Mouse (Mus musculus) neural tube, embryonic 10.5 days (tissue): ENCODE data around the gene Heatr1.
"Not testable (repeated sequence)": the region's sequence is repeated elsewhere in the genome, so short reads cannot be mapped to it uniquely, and the experiment has no call there.

Source experiments
- DNase-seq: peaks from one replicate; pipeline ENCODE4 v3.0.0-alpha.2; 2017; ENCODE audit warnings: low spot score; ENCODE audit errors: extremely low spot score

Heatr1 gene

DNA sequence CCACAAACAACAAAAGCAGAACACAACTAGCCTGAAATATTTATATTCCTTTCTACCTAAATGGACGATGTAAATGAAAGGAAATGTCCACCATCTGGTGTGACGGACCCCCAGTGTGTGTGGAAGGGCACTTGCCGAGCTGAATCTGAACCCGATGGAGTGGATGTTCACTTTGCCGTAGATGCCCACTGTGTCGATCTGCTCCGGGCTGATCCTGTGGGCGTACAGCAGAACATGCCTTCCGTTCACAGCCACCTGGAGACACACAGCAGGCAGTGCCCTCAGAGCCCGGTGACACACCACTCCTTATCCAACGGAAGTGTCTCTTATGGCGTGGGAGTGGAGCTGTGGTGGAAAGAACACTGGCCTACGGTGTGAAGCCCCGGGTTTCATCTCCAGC lies 58.3 kb downstream of the Heatr1 start:
- no peak for DNase-seq

DNA sequence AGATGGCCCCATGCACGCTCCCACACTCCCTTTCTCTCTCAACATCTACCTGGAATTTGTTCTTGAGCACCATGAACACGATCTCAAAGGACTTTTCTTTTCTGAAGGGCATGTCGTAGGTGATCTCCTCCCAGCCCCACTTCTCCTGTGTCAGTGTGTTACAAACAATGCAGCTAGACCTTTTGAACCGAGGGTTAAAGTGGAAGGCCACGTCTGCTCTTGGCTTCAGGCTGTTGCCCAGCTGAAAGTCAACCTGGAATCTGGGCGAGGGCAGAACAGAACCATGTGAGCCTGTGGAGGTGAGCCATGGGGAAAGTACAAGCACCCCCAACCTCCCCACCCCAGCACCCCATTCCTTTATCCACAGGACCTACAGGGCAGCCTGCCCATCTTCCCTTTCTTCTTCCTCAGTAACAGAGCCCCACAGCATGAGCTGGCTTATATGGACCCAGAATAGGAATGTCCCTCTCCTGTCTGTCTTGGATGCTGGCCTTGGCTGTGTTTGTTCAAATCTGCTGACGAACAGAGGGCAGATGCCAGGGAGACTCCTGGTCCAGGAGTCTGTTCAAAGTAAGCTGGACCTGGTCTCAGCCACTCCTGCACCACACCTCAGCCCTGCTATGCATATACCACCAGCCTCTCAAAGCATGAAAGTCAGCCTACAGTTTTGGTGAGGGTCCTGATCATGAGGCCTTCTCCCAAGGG lies 60.0 kb downstream of the Heatr1 start:
- DNase-seq: no peak

DNA sequence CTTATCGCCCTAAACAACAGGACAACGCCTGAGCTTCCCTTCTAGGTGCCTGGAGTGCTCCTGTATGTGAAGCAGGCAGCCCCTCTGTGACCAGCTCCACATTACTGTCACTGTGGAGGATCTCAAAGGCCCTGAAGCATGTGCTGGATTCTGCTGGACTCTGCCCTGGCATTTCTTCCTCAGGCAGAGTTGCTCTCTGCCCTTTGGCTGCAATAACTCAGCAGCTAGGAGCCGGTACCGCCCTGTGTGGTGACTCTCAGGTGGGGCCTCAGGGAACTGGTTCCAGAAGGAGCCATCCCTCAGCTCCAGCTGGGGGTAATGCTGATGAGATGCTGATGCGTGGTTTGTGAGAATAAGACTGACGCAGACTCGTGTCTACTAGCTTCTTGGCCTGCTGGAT lies 61.9 kb downstream of the Heatr1 start:
- no peak for DNase-seq

DNA sequence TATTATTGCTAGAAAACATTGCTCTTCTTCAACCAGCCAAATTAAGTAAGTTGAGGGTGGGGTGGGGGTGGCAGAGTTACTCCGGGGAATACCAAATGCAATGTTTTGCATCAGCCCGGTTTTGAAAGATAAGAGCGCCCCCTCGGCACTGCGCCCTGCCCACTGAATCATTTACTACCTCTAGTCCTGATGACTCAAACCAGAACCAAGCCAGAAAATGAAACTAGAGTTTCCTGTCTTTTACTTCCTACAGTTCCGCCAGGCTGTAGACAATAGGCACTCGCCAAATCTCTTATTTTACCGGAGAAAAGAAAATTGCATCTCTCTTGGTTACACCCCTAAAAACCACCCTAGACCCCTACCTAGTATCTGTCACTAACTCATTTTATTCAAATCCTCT lies 65.6 kb downstream of the Heatr1 start:
- peak; percentile 20 for DNase-seq

DNA sequence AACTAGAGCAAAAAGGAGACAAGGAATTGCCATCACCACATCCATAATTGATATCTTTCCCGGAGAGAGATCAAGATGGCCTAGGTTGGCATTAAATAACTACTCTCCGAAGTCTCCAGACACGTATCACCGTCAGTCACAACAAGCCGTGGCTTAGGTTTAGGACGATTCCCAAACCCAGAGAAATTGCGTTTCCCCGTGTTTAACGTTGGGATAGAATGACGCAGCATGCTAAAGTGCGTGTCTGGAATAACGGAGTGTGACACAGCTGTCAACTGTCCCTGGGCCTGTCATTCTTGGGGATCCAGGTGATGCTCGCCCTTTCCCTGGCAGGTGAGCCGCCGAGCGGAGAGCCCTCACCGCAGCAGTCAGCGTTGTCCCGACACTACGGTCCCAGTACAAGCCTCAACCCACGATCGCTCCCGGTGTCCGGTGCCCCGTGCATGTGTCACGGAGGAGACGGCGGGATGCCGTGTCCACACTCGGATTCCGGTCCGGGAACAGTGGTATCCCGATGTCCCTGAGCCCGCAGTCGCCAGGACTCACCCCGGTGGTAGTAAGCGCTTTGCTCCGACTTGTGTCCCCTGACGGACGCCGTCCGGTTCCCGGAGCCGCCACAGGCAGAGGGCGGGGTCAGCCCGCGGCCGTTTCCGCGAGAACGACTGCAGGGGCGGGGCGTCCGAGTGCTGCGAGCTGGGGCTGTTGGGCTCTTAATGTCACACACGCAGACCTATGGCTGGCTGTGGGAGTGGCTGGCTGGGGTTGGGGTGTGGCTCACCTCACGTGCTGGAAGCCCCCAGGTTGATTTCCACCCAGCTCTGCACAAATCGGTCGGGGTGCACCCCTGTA lies 66.3 kb downstream of the Heatr1 start:
- peak; percentile 90 for DNase-seq

DNA sequence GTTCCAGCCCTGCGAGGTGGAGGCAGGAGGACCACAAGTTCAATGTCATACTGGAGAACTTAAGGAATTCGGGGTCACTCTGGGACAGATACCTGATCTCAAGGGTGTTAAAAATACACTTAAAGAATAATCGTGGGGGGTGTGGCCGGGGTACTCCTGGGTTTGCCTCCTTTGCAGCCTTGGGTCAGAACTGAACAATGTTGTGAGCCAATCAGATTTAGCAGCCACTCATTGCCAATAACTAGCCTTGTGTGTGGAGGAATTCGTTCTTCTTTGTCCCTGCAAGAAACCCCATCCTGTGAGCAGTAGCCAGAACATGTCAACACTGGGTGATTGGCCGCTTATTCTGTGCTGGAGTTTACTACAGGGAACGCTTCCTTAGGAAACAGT lies 66.9 kb downstream of the Heatr1 start:
- no peak for DNase-seq

DNA sequence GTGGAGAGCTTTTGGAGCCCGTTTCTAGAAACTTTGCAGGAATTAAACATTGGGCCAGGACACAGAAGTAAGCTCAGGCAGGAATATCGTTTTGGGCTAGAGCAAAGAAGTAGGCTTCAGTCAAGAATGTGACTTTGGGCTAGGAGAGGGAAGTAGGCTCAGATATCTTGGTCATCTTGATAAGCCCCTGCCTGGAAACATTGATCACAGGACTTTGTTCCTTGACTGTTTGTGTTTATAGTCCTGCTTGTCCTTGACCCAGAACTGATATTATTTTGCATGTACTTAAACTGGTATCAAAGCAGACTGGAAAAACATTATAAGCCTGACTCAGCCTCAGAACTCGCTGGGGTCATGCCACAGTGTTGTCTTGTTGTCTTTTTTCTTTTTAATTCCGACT lies 67.8 kb downstream of the Heatr1 start:
- DNase-seq: no peak

DNA sequence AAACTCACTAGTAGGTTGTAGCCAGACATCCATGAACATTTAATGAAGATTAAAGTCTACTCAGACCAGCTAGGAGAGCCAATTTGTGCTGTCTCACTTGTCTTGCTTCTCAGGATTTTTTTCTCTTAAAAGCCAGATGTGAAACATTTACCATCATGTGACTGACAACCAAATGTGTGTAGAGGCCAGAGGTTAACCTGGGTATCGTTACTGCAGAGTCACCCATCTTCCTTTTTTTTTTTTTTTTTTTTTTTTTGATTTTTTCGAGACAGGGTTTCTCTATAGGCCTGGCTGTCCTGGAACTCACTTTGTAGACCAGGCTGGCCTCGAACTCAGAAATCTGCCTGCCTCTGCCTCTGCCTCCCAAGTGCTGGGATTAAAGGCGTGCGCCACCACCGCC lies 69.3 kb downstream of the Heatr1 start:
- DNase-seq: not testable (repeated sequence)

DNA sequence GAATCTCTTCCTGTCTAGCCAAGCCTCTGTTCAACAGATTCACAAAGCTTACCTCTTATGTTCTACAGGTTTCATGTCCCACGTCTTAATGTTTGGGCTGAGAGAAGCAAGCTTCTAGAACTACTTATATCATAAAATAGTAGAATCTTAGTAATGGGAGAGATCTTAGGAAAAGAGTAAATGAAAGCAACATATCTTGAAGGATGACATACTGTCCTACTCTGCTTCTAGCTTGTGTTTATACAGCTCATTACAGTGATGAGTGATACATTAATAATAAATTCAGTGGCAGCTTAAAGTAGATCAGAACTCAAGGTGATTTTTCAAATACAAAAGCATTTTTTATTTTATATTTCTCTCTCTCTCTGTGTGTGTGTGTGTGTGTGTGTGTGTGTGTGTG lies 70.0 kb downstream of the Heatr1 start, which contains the start of gene Lgals8:
Gene Lgals8, minus strand, starts transcription at position 101 of the 400 bp plus-strand sequence.
- DNase-seq: no peak

DNA sequence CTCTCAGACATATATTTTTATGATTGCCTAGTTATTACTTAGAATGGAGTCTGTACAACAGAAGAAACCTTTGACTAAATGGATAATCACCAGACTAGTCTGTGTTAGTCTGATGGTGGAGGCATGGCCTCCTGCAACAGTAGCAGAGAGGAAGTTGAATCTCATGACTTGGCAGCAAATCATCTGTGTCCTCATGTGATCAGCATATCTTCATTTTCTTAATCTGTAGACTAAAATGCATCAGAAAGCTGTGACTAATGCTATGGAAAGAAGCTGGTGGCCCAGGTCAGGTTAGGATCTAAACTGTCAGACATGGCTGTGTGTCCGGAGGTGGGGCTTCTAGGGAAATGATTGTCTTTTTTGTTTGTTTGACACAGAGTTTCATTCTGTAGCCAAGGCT lies 73.7 kb downstream of the Heatr1 start:
- no peak for DNase-seq

DNA sequence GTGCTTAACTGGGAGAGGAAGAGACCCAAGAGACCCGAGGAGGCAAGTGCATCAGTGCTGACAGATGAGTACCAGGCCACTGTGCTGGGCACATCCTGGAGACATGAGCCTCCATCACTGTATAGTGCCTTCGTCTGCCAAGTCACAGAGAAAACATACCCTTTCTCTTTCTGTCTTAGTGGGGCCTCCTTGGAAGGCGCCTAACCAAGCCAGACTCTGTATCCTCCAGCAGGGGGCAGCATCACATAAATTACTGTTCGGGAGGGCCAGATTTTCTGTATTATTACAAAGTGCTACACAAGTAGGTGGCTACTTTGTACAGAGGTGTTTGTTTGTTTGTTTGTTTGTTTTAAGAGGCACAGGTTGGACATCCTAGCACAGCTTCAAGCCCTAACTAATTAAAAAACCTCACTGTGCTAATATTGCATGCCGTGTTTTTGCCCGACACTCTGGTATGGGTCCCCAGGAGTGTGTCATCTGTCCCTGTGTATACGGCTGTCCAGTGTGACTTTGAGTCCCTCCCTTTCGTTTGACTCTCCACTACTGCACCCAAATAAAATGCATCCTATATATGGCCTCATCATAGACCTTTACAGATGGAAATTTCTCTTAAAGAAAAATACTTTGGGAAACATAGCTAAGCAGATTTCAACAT lies 79.0 kb downstream of the Heatr1 start:
- DNase-seq: peak; percentile 76

DNA sequence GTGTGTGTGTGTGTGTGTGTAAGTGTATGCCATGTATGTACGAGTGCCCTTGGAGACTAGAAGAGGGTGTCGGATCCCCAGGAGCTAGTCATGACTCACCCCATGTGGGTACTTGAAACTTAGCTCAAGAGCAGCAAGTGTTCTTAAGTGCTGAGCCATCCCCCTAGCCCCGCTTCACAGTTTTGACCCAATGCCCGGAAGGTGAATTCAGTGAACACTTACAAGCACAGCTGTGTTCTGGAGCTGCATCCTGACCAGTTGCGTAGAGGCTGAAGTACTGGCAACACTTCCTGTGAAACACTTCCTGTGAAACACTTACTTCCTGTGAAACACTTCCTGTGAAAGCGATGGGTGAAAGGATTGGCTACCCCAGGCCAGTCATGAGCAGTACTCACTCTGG lies 80.4 kb downstream of the Heatr1 start:
- no peak for DNase-seq

DNA sequence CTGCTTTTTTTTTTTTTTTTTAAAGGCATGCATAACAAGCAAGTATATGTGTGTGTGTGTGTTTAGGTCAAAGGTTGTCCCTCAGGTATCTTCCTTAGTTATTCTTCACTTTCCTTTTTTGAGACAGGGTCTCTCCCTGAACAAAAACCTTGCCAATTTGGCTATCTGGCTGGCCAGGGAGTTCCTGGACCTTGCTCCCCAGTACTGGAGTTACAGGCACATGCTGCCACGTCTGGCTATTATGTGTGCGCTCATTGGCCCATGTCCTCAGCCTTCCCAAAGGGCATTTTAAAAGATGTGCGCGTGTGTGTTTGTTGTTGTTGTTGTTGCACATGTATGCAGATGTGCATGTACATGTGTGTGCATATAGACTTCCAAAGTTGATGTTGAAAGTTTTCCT lies 82.1 kb downstream of the Heatr1 start:
- no peak for DNase-seq

DNA sequence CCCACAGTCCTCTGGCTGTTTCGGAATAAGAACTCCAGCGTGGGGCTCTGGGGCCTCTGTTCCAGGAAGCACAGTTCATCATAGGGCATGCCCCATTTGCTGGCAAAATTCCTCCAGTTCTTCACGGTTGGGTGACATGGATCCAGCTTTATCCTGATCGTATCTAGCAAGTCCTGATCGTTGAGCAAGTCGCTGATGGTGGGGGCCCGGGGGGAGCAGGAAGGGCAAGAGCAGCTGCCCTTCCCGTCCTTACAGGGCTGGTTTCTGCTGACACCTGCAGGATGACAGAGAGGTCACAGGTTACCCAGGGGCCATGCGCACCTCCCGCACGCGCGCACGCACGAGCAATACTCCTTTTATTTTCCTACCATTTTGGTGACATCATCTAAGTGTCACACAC lies 83.5 kb downstream of the Heatr1 start:
- no peak for DNase-seq

DNA sequence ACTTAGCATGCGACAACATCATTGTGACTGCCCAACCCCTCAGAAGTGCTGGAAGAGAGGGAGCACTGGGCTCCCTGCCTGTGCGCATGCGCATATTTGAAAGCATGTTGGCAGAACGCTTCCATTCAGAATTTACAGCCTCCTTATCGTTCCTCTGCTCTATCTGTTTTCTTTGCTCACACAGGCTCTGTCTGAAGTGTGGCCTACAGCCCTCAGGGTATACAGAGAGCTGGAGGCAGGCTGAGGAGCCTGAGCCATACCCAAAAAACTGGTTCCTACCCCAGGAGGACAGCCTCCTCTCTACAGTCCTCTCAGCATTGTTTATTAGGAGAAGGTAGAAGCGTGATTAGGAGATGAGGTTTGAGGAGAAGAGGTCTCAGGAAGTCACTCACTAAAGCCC lies 85.0 kb downstream of the Heatr1 start:
- no peak for DNase-seq

DNA sequence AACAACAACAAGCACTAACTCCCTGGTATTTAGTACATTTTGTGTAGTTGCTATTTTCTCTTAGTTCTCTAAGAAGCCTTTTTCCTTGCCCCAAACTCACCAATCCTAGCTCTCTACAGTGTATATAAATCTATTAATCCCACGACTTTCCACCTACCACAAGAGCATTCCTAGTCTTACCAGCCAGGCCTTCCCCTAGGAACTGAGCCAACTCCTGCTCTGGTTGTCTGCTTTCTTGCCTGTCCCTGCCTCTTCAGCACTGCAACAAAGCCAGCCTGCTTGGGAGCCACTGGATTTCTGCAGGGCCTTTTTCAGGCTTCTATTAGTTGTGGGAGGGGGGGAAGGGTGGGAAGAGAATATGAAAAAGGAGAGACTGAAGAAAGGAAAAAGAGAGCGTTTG lies 90.4 kb downstream of the Heatr1 start:
- no peak for DNase-seq

DNA sequence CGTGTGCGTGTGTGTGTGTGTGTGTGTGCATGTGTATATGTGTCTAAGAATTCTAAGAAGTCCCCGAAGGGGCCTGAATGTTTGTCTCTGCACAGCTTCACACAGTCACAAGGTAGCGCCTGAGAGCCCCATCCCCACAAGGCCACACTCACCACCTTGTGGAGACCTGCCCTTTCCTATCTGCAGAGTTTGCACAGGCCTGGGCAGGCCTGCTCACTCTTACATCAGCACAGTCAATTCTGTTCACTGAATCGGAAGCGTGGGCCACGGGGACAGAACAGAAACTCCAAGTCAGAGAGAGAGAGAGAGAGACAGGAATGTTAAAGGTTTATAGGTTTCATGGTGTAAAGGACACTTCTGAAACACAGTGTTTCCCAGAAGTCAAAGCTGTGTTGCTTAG lies 90.8 kb downstream of the Heatr1 start:
- DNase-seq: no peak
